ENCODE assay signal across 9 mouse cellular contexts in genomic region chr2:25399051-25399450, GRCm38 (mm10). TPM values are rescaled to one million over a fixed set of nuclear protein-coding genes. Genes with fewer than 3 reads are reported as not detected.
DNase-seq lines count a peak whose midpoint lies in the region; ATAC-seq and TF ChIP-seq lines count a peak whose summit lies in the region.
"Had no signal": no experiment of that assay in that cellular context is flagged by ENCODE, and none has a peak within 500 bp of the region (broad histone marks: within the 10 kb centered on the region; RNA-seq: fewer than 3 reads in every experiment).

Gene Npdc1, plus strand, starts transcription at chr2:25399351.

- TF ChIP-seq CTCF in left cerebral cortex, adult 2 months (IDR thresholded peaks at IDR 0.05), result no peak

- peaks cover 97% of the 10 kb centered on the region for H3K27me3 ChIP-seq in embryonic facial prominence, embryonic 14.5 days (replicated peaks; ENCODE audit: control insufficient read depth, insufficient read depth, low read length)
- peaks cover 82% of the 10 kb centered on the region for H3K27me3 ChIP-seq in heart, embryonic 16.5 days (ENCODE audit: control insufficient read depth, insufficient read depth, low read length)

- 0 out of 2 replicates have a peak, but pooled peaks cover 4% of the 10 kb centered on the region for H3K4me1 ChIP-seq in embryonic facial prominence, embryonic 14.5 days (ENCODE audit: control insufficient read depth, insufficient read depth, low read length)
- peaks cover 6% of the 10 kb centered on the region; the same call in 1 of the 2 replicates for H3K4me1 ChIP-seq in heart, embryonic 16.5 days (ENCODE audit: control insufficient read depth, insufficient read depth, low read length)

- no peak for DNase-seq in left cerebral cortex, adult 2 months (ENCODE audit: extremely low spot score in 1 of 2, low spot score in 2 of 2)
- DNase-seq in left cerebral cortex, adult 9 months (ENCODE audit: low spot score in 2 of 2), result no peak
- DNase-seq in embryonic facial prominence, embryonic 14.5 days (ENCODE audit: low spot score), result no peak
- DNase-seq in left cerebral cortex, postnatal 4 days, result no peak
- DNase-seq in urinary bladder, postnatal 14 days (ENCODE audit: low spot score), result no peak
- no peak for DNase-seq in thymus, postnatal 25 days
- no peak for DNase-seq in right cerebral cortex, postnatal 36 days (ENCODE audit: low spot score in 2 of 2)

- H3K36me3 ChIP-seq in embryonic facial prominence, embryonic 14.5 days (ENCODE audit: control insufficient read depth, insufficient read depth, low read length), result no peaks in the 10 kb centered on the region
- no peaks in the 10 kb centered on the region for H3K36me3 ChIP-seq in heart, embryonic 16.5 days (ENCODE audit: control insufficient read depth, insufficient read depth)

- WGBS in embryonic facial prominence, embryonic 14.5 days, result 68% methylated on average over 8 of the region's 8 CpGs
- WGBS in heart, embryonic 16.5 days, result 53% methylated on average over 8 of the region's 8 CpGs

- H3K9ac ChIP-seq in embryonic facial prominence, embryonic 14.5 days (ENCODE audit: low read depth, low read length), result no peak within 1 kb of the TSS
- no peak within 1 kb of the TSS for H3K9ac ChIP-seq in heart, embryonic 16.5 days (ENCODE audit: low read length)

- no peak within 1 kb of the TSS for H3K27ac ChIP-seq in left cerebral cortex, adult 2 months
- H3K27ac ChIP-seq in embryonic facial prominence, embryonic 14.5 days (replicated peaks; ENCODE audit: low read depth, low read length), result no peak within 1 kb of the TSS
- no peak within 1 kb of the TSS for H3K27ac ChIP-seq in heart, embryonic 16.5 days (ENCODE audit: low read length)
- H3K27ac ChIP-seq: macrophage had no signal

- H3K4me2 ChIP-seq in embryonic facial prominence, embryonic 14.5 days (ENCODE audit: low read depth, low read length), result no peak within 1 kb of the TSS
- H3K4me2 ChIP-seq in heart, embryonic 16.5 days (ENCODE audit: low read depth, low read length), result no peak within 1 kb of the TSS

- H3K4me3 ChIP-seq in left cerebral cortex, adult 2 months, result no peak within 1 kb of the TSS
- no peak within 1 kb of the TSS for H3K4me3 ChIP-seq in embryonic facial prominence, embryonic 14.5 days (ENCODE audit: low read depth, low read length)
- no peak within 1 kb of the TSS for H3K4me3 ChIP-seq in heart, embryonic 16.5 days (ENCODE audit: low read length)

- no peak for ATAC-seq in embryonic facial prominence, embryonic 14.5 days (ENCODE audit: low read depth)
- no peak for ATAC-seq in heart, embryonic 16.5 days (replicated peaks; ENCODE audit: extremely low read depth, insufficient read depth, low FRiP score)

- H3K9me3 ChIP-seq in embryonic facial prominence, embryonic 14.5 days (ENCODE audit: control insufficient read depth, low read length), result no peaks in the 10 kb centered on the region
- no peaks in the 10 kb centered on the region for H3K9me3 ChIP-seq in heart, embryonic 16.5 days (replicated peaks; ENCODE audit: control insufficient read depth, low read length)

- intact Hi-C loops in left cerebral cortex, adult 2 months (cut with DNase I), result no loop called here
- intact Hi-C loops in left cerebral cortex, postnatal 4 days (cut with DNase I), result no loop called here

RNA-seq across cellular contexts. Expression of gene Npdc1, which starts in this region (rescaled TPM):
- total RNA-seq in left cerebral cortex, adult 2 months (2021), result 100 to 1,000 TPM; 337 to 366 TPM
- 75.1 TPM in 2 replicates for polyA plus RNA-seq in embryonic facial prominence, embryonic 14.5 days (2014; fragmentation: Nextera tagmentation; extraction: Ambion mirVana)
- 30.8 TPM in 2 replicates for polyA plus RNA-seq in heart, embryonic 16.5 days (2015; fragmentation: Nextera tagmentation; extraction: Ambion mirVana)
- total RNA-seq in left cerebral cortex, postnatal 4 days (2021), result 100 to 1,000 TPM; 478 to 490 TPM
